Mouse (Mus musculus): ENCODE measurements around the gene Pakap.

Gene Pakap

GRCm38 (mm10) chr4:57625306-57625705 lies 57.3 kb downstream of the Pakap start:
- in situ Hi-C loops (cut with MboI, MseI): no loop called here

- in situ Hi-C loops (cut with MboI, MseI): no loop called here
Measured at GRCm38 (mm10) chr4:57625756-57626155, 57.8 kb downstream of the Pakap start.

GRCm38 (mm10) chr4:57626921-57627320 lies 58.9 kb downstream of the Pakap start:
- in situ Hi-C loops (cut with MboI, MseI): no loop called here

- in situ Hi-C loops (cut with MboI, MseI): no loop called here
Measured at GRCm38 (mm10) chr4:57632386-57632785, 64.4 kb downstream of the Pakap start.

- in situ Hi-C loops (cut with MboI, MseI): no loop called here
Measured at GRCm38 (mm10) chr4:57633052-57633451, 65.1 kb downstream of the Pakap start.

- in situ Hi-C loops (cut with MboI, MseI): no loop called here
Measured at GRCm38 (mm10) chr4:57634956-57635355, 67.0 kb downstream of the Pakap start.

- in situ Hi-C loops (cut with MboI, MseI): no loop called here
Measured at GRCm38 (mm10) chr4:57636782-57637482, 69.0 kb downstream of the Pakap start.

GRCm38 (mm10) chr4:57637636-57638386 lies 69.8 kb downstream of the Pakap start:
- in situ Hi-C loops (cut with MboI, MseI): no loop called here

- in situ Hi-C loops (cut with MboI, MseI): no loop called here
Measured at GRCm38 (mm10) chr4:57638941-57639340, 71.0 kb downstream of the Pakap start.

- in situ Hi-C loops (cut with MboI, MseI): no loop called here
Measured at GRCm38 (mm10) chr4:57640222-57640621, 72.2 kb downstream of the Pakap start.

- in situ Hi-C loops (cut with MboI, MseI): no loop called here
Measured at GRCm38 (mm10) chr4:57640971-57641370, 73.0 kb downstream of the Pakap start.

- in situ Hi-C loops (cut with MboI, MseI): no loop called here
Measured at GRCm38 (mm10) chr4:57650994-57651393, 83.0 kb downstream of the Pakap start.

GRCm38 (mm10) chr4:57651547-57651946 lies 83.6 kb downstream of the Pakap start:
- in situ Hi-C loops (cut with MboI, MseI): no loop called here

GRCm38 (mm10) chr4:57652185-57652904 lies 84.4 kb downstream of the Pakap start:
- in situ Hi-C loops (cut with MboI, MseI): no loop called here

- in situ Hi-C loops (cut with MboI, MseI): no loop called here
Measured at GRCm38 (mm10) chr4:57655966-57656365, 88.0 kb downstream of the Pakap start.

- in situ Hi-C loops (cut with MboI, MseI): no loop called here
Measured at GRCm38 (mm10) chr4:57656388-57656787, 88.4 kb downstream of the Pakap start.

GRCm38 (mm10) chr4:57656861-57657260 lies 88.9 kb downstream of the Pakap start:
- in situ Hi-C loops (cut with MboI, MseI): no loop called here

GRCm38 (mm10) chr4:57660470-57660869 lies 92.5 kb downstream of the Pakap start:
- in situ Hi-C loops (cut with MboI, MseI): no loop called here

- in situ Hi-C loops (cut with MboI, MseI): no loop called here
Measured at GRCm38 (mm10) chr4:57666101-57666500, 98.1 kb downstream of the Pakap start.

GRCm38 (mm10) chr4:57670813-57671469 lies 103.0 kb downstream of the Pakap start:
- in situ Hi-C loops (cut with MboI, MseI): loop anchor here (5.0 kb wide), 2 partner anchors 61 to 116 kb away; no protein-coding TSS in a partner anchor

- in situ Hi-C loops (cut with MboI, MseI): loop anchor here (5.0 kb wide), 2 partner anchors 60 to 115 kb away; no protein-coding TSS in a partner anchor
Measured at GRCm38 (mm10) chr4:57672541-57672940, 104.6 kb downstream of the Pakap start.

Data from T-helper 17 cell (primary cell).